Mouse (Mus musculus): Measurements from ENCODE around the gene Mettl7b. TPM values are rescaled to one million over a fixed set of nuclear protein-coding genes. Genes with fewer than 3 reads are reported as not detected.
A peak's percentile ranks its signal among the peaks of the same experiment; 100 is the strongest.
"Not testable (repeated sequence)": the region's sequence is repeated elsewhere in the genome, so short reads cannot be mapped to it uniquely, and the experiment has no call there.

The Mettl7b gene
- polyA plus RNA-seq, 1 experiment from 2014 or later = 232 TPM

DNA sequence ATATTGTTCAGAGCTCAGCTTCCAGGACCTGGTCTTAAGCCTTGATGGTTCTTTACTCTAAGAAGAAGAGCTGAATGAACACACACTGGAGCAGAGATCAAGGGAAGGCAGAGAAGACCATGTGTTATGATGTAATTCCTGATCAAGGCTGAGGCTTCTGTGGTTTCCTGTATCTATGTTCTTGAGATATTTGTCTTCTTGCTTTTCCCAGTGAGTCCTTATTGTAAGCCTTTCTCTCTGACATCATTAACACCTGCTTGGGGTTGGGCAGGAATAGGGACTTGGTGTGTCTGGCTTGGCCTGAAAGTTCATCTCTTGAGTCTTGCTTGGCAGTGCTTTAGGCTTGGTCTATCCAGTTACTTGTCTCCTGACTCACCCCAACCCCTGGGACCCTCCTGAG, 30.2 kb upstream of the Mettl7b start:
- Histone ChIP-seq H3K4me3 (ENCODE audit: low read depth, low read length) (no peak overlapping the region), H3K36me3 (ENCODE audit: control insufficient read depth, insufficient read depth) (no peaks in the 10 kb centered on the region), H3K4me1 (replicated peaks; ENCODE audit: control insufficient read depth, insufficient read depth, low read length) (no peaks in the 10 kb centered on the region), H3K4me2 (replicated peaks; ENCODE audit: low read depth) (no peak overlapping the region), H3K27ac (ENCODE audit: low read depth, low read length) (no peak overlapping the region), H3K27me3 (replicated peaks; ENCODE audit: control insufficient read depth, insufficient read depth, low read length) (no peaks in the 10 kb centered on the region), H3K9me3 (ENCODE audit: control insufficient read depth) (no peaks in the 10 kb centered on the region), H3K9ac (ENCODE audit: low read depth, low read length) (no peak overlapping the region)
- no peak for TF ChIP-seq CTCF (IDR thresholded peaks at IDR 0.05; ENCODE audit: low read depth)
- no peak for ATAC-seq

DNA sequence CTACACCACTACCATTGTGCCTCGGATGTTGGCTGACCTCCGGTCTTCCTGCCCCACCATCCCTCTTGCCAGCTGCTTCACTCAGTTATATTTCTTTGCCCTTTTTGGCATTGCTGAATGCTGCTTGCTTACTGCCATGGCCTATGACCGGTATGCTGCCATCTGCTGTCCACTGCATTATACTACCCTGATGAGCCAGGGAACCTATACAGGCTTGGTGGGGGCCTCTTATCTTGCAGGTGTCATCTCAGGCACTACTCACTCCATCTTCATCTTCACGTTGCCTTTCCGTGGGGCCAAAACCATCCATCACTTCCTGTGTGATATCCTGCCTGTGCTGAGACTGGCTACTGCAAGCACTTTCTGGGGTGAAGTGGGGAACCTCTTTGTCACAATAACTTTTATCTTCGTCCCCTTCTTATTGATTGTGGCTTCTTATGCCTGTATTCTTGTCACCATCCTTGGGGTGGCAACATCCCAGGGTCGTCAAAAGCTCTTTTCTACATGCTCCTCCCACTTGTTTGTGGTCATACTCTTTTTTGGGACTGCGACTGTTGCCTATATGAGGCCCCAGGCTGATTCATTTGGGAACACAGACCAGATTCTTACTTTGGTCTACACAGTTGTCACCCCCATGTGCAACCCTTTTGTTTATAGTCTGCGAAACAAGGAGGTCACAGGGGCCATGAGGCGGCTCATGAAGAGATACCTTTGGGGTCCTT, 29.5 kb upstream of the Mettl7b start:
- not testable (repeated sequence) for H3K36me3 ChIP-seq (ENCODE audit: control insufficient read depth, insufficient read depth); H3K27me3 ChIP-seq (replicated peaks; ENCODE audit: control insufficient read depth, insufficient read depth, low read length); H3K9me3 ChIP-seq (ENCODE audit: control insufficient read depth); H3K27ac ChIP-seq (ENCODE audit: low read depth, low read length); H3K4me3 ChIP-seq (ENCODE audit: low read depth, low read length); H3K4me2 ChIP-seq (replicated peaks; ENCODE audit: low read depth); H3K4me1 ChIP-seq (replicated peaks; ENCODE audit: control insufficient read depth, insufficient read depth, low read length); H3K9ac ChIP-seq (ENCODE audit: low read depth, low read length); ATAC-seq
- 65% methylated on average over 7 of the region's 10 CpGs for WGBS

GRCm38 (mm10) chr10:128989131-128989530, 28.3 kb upstream of the Mettl7b start, which contains the start of gene Olfr9:
Gene Olfr9, plus strand, starts transcription at chr10:128989431.
- not testable (repeated sequence) for H3K27me3 ChIP-seq (replicated peaks; ENCODE audit: control insufficient read depth, insufficient read depth, low read length); H3K36me3 ChIP-seq (ENCODE audit: control insufficient read depth, insufficient read depth); ATAC-seq; H3K27ac ChIP-seq (ENCODE audit: low read depth, low read length); H3K4me1 ChIP-seq (replicated peaks; ENCODE audit: control insufficient read depth, insufficient read depth, low read length); H3K9ac ChIP-seq (ENCODE audit: low read depth, low read length); H3K4me3 ChIP-seq (ENCODE audit: low read depth, low read length); H3K4me2 ChIP-seq (replicated peaks; ENCODE audit: low read depth); H3K9me3 ChIP-seq (ENCODE audit: control insufficient read depth)
- 75% methylated on average over 1 of the region's 1 CpGs for WGBS

DNA sequence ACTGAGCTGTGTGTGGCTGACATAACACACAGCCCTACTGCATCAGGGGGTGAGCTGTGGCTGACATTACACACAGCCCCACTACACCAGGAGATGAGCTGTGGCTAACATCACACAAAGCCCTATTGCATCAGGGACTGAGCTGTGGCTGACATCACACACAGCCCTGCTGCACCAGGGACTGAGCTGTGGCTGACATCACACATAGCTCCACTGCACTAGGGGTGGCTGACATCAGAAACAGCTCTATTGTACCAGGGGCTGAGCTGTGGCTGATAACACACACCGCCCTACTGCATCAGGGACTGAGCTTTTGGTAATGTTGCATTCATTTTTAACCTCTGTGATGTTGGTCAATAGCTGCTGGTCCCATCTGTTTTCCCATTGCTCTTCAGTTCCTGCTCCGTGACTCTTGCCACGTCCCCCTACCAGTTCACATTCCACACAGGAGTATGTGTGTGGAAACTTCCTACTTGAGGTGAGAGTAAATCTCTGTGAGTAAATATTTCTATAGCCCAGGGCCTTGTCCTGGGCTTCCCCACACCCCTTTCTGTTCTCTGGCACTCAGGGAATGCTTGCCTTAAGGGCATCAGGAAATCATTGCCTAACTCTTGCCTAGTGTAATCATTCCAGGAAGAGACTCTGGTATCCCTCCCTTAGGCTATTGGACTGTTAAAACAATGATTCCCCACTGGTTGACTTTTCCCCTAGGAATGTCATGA, 20.0 kb upstream of the Mettl7b start:
- Histone ChIP-seq H3K27me3 (replicated peaks; ENCODE audit: control insufficient read depth, insufficient read depth, low read length) (no peaks in the 10 kb centered on the region), H3K9me3 (ENCODE audit: control insufficient read depth) (no peaks in the 10 kb centered on the region), H3K4me1 (replicated peaks; ENCODE audit: control insufficient read depth, insufficient read depth, low read length) (no peaks in the 10 kb centered on the region), H3K9ac (ENCODE audit: low read depth, low read length) (no peak overlapping the region), H3K4me3 (ENCODE audit: low read depth, low read length) (no peak overlapping the region), H3K4me2 (replicated peaks; ENCODE audit: low read depth) (no peak overlapping the region), H3K36me3 (ENCODE audit: control insufficient read depth, insufficient read depth) (no peaks in the 10 kb centered on the region), H3K27ac (ENCODE audit: low read depth, low read length) (no peak overlapping the region)
- peak; percentile 17; the same call in 1 of the 2 replicates for ATAC-seq
- TF ChIP-seq CTCF (IDR thresholded peaks at IDR 0.05; ENCODE audit: low read depth) = no peak
- 53% methylated on average over 3 of the region's 3 CpGs for WGBS

DNA sequence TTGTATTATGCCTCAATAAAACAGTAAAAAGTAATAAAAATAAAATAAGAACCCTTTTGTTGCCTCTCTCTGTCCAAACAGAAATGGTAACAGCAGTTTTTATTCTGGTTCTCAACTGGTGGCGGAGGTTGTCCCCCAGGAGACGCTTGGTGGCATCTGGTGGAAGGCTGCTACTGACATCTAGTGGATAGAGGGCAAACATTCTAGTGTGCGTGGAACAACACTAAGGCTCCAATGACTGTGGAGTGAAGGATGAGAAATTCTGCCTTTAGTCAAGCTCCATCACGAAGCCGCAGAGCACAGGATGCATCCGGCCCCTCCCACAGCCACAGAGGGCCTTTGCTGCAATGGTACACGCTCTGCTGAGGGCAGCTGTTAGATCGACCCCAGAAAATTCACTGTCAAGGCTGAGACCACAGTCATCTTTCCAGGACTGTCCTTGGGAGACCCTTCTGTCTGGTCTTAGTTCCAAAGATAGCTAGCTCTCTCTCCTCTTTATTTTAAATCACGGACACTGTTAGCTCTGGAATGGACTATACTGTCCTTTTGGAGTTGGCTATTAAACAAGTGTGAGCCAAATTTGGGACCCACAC, 16.8 kb upstream of the Mettl7b start:
- TF ChIP-seq CTCF (IDR thresholded peaks at IDR 0.05; ENCODE audit: low read depth) = peak; percentile 97
- Histone ChIP-seq H3K9me3 (ENCODE audit: control insufficient read depth) (no peaks in the 10 kb centered on the region), H3K27ac (ENCODE audit: low read depth, low read length) (no peak overlapping the region), H3K36me3 (ENCODE audit: control insufficient read depth, insufficient read depth) (no peaks in the 10 kb centered on the region), H3K27me3 (replicated peaks; ENCODE audit: control insufficient read depth, insufficient read depth, low read length) (no peaks in the 10 kb centered on the region), H3K4me3 (ENCODE audit: low read depth, low read length) (no peak overlapping the region), H3K4me2 (replicated peaks; ENCODE audit: low read depth) (no peak overlapping the region), H3K4me1 (replicated peaks; ENCODE audit: control insufficient read depth, insufficient read depth, low read length) (no peaks in the 10 kb centered on the region), H3K9ac (ENCODE audit: low read depth, low read length) (no peak overlapping the region)
- ATAC-seq = peak; percentile 63
- 25% methylated on average over 9 of the region's 9 CpGs for WGBS

GRCm38 (mm10) chr10:128976395-128976794, 15.6 kb upstream of the Mettl7b start:
- TF ChIP-seq CTCF (IDR thresholded peaks at IDR 0.05; ENCODE audit: low read depth) = no peak
- Histone ChIP-seq H3K27me3 (replicated peaks; ENCODE audit: control insufficient read depth, insufficient read depth, low read length) (no peaks in the 10 kb centered on the region), H3K4me3 (ENCODE audit: low read depth, low read length) (no peak overlapping the region), H3K36me3 (ENCODE audit: control insufficient read depth, insufficient read depth) (no peaks in the 10 kb centered on the region), H3K4me2 (replicated peaks; ENCODE audit: low read depth) (no peak overlapping the region), H3K27ac (ENCODE audit: low read depth, low read length) (no peak overlapping the region), H3K9me3 (ENCODE audit: control insufficient read depth) (no peaks in the 10 kb centered on the region), H3K9ac (ENCODE audit: low read depth, low read length) (no peak overlapping the region), H3K4me1 (replicated peaks; ENCODE audit: control insufficient read depth, insufficient read depth, low read length) (no peaks in the 10 kb centered on the region)
- WGBS = 57% methylated on average over 3 of the region's 3 CpGs
- ATAC-seq = no peak
